Mouse (Mus musculus): ENCODE results near the gene Wfs1. TPM values are rescaled to one million over a fixed set of nuclear protein-coding genes. Genes with fewer than 3 reads are reported as not detected.

Wfs1 gene
- polyA plus RNA-seq, 1 experiment from 2014 or later: 20.1 TPM

DNA sequence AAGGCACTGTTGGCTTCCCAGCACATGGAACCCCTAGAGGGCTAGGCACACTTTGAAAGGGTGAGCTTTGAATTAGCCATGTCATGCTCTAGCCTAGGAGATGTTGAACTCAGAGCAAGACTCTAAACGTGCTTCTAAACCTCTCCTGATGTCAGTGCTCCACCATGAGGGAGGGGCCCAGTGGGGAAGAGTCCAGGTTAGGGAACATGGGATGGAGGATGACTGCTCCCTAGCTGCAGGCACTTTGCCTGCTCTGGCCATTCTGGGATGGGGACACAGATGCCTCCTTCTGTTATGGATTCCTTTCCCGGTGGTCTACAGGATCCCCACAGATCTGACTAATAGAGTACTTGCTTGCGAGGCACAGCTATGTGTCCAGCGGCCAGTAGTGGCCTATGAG is 71.8 kb downstream of the Wfs1 start:
- 64% methylated on average over 4 of the region's 4 CpGs for WGBS
- H3K9ac ChIP-seq (ENCODE audit: low read length): no peak overlapping the region
- peaks cover 0 to 2% of the 10 kb centered on the region in 2 experiments; a peak in 1 of 4 replicates for H3K4me1 ChIP-seq (ENCODE audit: control insufficient read depth in 2 of 2, insufficient read depth in 2 of 2, low read length in 2 of 2)
- no peak for ATAC-seq (ENCODE audit: insufficient number of reproducible peaks, insufficient read depth, low FRiP score, low read depth)
- H3K36me3 ChIP-seq (ENCODE audit: control insufficient read depth, insufficient read depth, low read length): no peaks in the 10 kb centered on the region
- H3K4me2 ChIP-seq (ENCODE audit: low read length): no peak overlapping the region
- H3K27me3 ChIP-seq (ENCODE audit: control insufficient read depth, insufficient read depth, low read length): peaks cover 15% of the 10 kb centered on the region
- H3K27ac ChIP-seq (replicated peaks in 1 of 2; ENCODE audit: control insufficient read depth in 1 of 2, insufficient read depth in 1 of 2, low read depth in 2 of 2, low read length in 2 of 2): no peak overlapping the region
- H3K9me3 ChIP-seq (ENCODE audit: control insufficient read depth, low read length): no peaks in the 10 kb centered on the region
- H3K4me3 ChIP-seq (ENCODE audit: control insufficient read depth in 1 of 2, insufficient read depth in 1 of 2, low read depth in 1 of 2, low read length in 2 of 2): no peak overlapping the region

DNA sequence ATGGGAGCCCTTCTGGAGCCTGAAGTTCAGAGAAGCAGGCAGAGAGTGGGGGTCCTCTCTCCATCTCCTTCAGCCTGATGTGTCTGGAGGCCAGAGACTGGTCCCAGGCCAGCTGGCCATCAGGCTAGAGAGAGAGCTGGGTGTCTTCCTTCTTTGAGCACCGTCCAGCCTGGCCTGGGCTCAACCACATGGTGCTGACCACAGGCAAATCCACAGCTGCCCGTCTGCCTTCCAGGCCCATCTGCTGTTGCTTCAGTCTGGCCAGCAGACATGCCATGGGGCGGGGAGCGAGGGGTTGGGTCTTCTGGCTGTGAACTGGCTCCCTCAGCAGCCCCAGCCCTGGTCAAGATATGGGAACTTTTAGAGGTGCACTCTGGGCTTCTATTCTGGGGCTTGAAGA is 72.4 kb downstream of the Wfs1 start:
- no peaks in the 10 kb centered on the region for H3K36me3 ChIP-seq (ENCODE audit: control insufficient read depth, insufficient read depth, low read length)
- peaks cover 22% of the 10 kb centered on the region for H3K27me3 ChIP-seq (ENCODE audit: control insufficient read depth, insufficient read depth, low read length)
- H3K4me1 ChIP-seq (ENCODE audit: control insufficient read depth in 2 of 2, insufficient read depth in 2 of 2, low read length in 2 of 2): peaks cover 0 to 2% of the 10 kb centered on the region in 2 experiments; a peak in 1 of 4 replicates
- H3K9me3 ChIP-seq (ENCODE audit: control insufficient read depth, low read length): no peaks in the 10 kb centered on the region
- no peak overlapping the region for H3K9ac ChIP-seq (ENCODE audit: low read length)
- no peak overlapping the region for H3K4me3 ChIP-seq (ENCODE audit: control insufficient read depth in 1 of 2, insufficient read depth in 1 of 2, low read depth in 1 of 2, low read length in 2 of 2)
- ATAC-seq (ENCODE audit: insufficient number of reproducible peaks, insufficient read depth, low FRiP score, low read depth): no peak
- no peak overlapping the region for H3K4me2 ChIP-seq (ENCODE audit: low read length)
- no peak overlapping the region for H3K27ac ChIP-seq (replicated peaks in 1 of 2; ENCODE audit: control insufficient read depth in 1 of 2, insufficient read depth in 1 of 2, low read depth in 2 of 2, low read length in 2 of 2)
- WGBS: 81% methylated on average over 4 of the region's 4 CpGs

Other genes starting within 250 kb of the Wfs1 start
- gene Bloc1s4, start 240.6 kb downstream of the Wfs1 start, polyA plus RNA-seq (2014; fragmentation: Nextera tagmentation; extraction: Ambion mirVana): 19.9 and 22.7 TPM in 2 replicates
- 390 and 410 TPM in 2 replicates for gene Mrfap1, start 192.4 kb downstream of the Wfs1 start, polyA plus RNA-seq (2014; fragmentation: Nextera tagmentation; extraction: Ambion mirVana)
- gene Man2b2, start 158.6 kb downstream of the Wfs1 start, polyA plus RNA-seq (2014; fragmentation: Nextera tagmentation; extraction: Ambion mirVana): 15.5 and 16.8 TPM in 2 replicates
- not detected in 2 replicates for gene Ppp2r2c, start 120.7 kb downstream of the Wfs1 start, polyA plus RNA-seq (2014; fragmentation: Nextera tagmentation; extraction: Ambion mirVana)
- gene Gm1043, start 96.2 kb upstream of the Wfs1 start, polyA plus RNA-seq (2014; fragmentation: Nextera tagmentation; extraction: Ambion mirVana): not detected in 2 replicates

Data from heart, embryonic 14.5 days (tissue).